Mouse (Mus musculus) ES-E14 (cell line): ENCODE results near the gene Epha1.

Source experiments
- CHD2 ChIP-seq: IDR thresholded peaks from 2 replicates; pipeline ENCODE4 v1.6.1; 2014; ENCODE audit warnings: mild to moderate bottlenecking, low read depth, low read length, inconsistent platforms
- HCFC1 ChIP-seq: IDR thresholded peaks from 2 replicates; pipeline ENCODE4 v1.6.1; 2012; ENCODE audit warnings: low read length, inconsistent platforms, borderline replicate concordance; ENCODE audit not compliant: insufficient read depth
- MAFK ChIP-seq: IDR thresholded peaks from 2 replicates; pipeline ENCODE4 v1.6.1; 2014; ENCODE audit warnings: mild to moderate bottlenecking, low read depth, low read length, inconsistent platforms; ENCODE audit not compliant: insufficient read depth
- ZC3H11A ChIP-seq: IDR thresholded peaks from 2 replicates; pipeline ENCODE4 v1.6.1; 2012; ENCODE audit warnings: low read depth, mild to moderate bottlenecking, inconsistent platforms, low read length, borderline replicate concordance

DNA sequence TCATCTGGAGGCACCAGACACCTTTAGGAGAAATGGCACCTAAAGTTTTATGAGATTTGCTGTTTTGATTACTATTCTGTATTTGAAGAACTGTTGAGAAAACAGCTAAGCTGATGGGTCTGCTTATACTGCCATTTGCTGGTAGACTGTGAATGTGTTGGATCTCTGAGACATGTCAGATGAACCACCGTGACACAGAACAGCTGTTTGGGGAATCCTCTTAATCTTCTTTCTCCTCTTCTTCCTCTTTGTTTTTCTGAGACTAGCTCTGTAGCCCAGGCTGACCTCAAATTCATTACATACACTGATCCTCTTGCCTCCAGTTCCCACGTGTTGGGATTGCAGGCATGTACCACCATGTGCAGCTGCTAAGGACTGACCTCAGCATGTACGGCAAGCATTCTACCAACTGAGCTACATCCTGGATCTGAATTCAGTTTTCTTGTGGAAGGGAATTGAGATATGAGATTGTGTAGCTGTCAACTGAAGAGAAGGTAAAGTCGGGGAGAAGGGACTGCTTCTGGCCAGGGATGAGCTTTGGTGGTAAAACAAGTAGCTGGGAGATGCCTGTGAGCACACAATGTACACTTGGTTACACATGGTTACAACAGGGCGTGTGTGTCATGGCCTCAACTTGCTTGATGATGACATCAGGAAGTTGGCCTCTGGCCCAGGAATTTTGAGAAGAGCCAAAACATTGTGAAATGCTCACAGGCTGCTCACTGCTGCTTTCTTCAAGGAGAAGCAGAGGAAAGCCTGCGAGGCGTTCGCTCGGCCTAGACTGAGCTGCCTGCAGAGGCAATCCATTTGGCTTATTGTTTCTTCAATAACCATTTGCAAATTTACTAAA is 23.1 kb upstream of the Epha1 start:
- TF ChIP-seq HCFC1, result no peak
- no peak for TF ChIP-seq CHD2
- TF ChIP-seq ZC3H11A, result no peak
- TF ChIP-seq MAFK, result no peak
